Mouse (Mus musculus): ENCODE data around the gene Hsd3b7. TPM values are rescaled to one million over a fixed set of nuclear protein-coding genes. Genes with fewer than 3 reads are reported as not detected.

Gene Hsd3b7
- total and polyA plus RNA-seq, 2 experiments from 2014 or later, result 8.4 TPM

- H3K27me3 ChIP-seq (ENCODE audit: insufficient read depth, low read length), result no peaks in the 10 kb centered on the region
- H3K27ac ChIP-seq (ENCODE audit: low read depth, low read length), result no peak overlapping the region; the same call in 1 of the 2 replicates
- TF ChIP-seq CTCF (IDR thresholded peaks at IDR 0.05; ENCODE audit: low read depth), result no peak
- H3K36me3 ChIP-seq (ENCODE audit: insufficient read depth), result peaks cover 44% of the 10 kb centered on the region
- no peak overlapping the region for H3K4me3 ChIP-seq (ENCODE audit: low read depth, low read length)
- H3K4me2 ChIP-seq (ENCODE audit: low read depth), result no peak overlapping the region
- H3K9me3 ChIP-seq (ENCODE audit: low read length), result no peaks in the 10 kb centered on the region
- H3K4me1 ChIP-seq (ENCODE audit: insufficient read depth), result no peaks in the 10 kb centered on the region
- no peak for ATAC-seq
- 87% methylated on average over 15 of the region's 15 CpGs for WGBS
- 0 out of 2 replicates have a peak overlapping the region, but pooled peaks have one; percentile 1 for H3K9ac ChIP-seq
- DNase-seq, result no peak
Observed at GRCm38 (mm10) chr7:127815116-127815665, 14.8 kb downstream of the Hsd3b7 start.

- DNase-seq, result no peak
- ATAC-seq, result peak; percentile 55
- Histone ChIP-seq H3K4me3 (ENCODE audit: low read depth, low read length) (no peak overlapping the region), H3K36me3 (ENCODE audit: insufficient read depth) (peaks cover 34% of the 10 kb centered on the region), H3K9me3 (ENCODE audit: low read length) (no peaks in the 10 kb centered on the region), H3K9ac (0 out of 2 replicates have a peak overlapping the region, but pooled peaks have one; percentile 1), H3K27ac (ENCODE audit: low read depth, low read length) (peak overlapping the region; percentile 40; the same call in 1 of the 2 replicates), H3K4me1 (ENCODE audit: insufficient read depth) (no peaks in the 10 kb centered on the region), H3K4me2 (ENCODE audit: low read depth) (no peak overlapping the region), H3K27me3 (ENCODE audit: insufficient read depth, low read length) (no peaks in the 10 kb centered on the region)
- 65% methylated on average over 15 of the region's 15 CpGs for WGBS
- peak; percentile 45 for TF ChIP-seq CTCF (IDR thresholded peaks at IDR 0.05; ENCODE audit: low read depth)
Observed at GRCm38 (mm10) chr7:127815954-127816821, 15.8 kb downstream of the Hsd3b7 start.

- ATAC-seq, result no peak
- H3K4me1 ChIP-seq (ENCODE audit: insufficient read depth), result no peaks in the 10 kb centered on the region
- no peak overlapping the region for H3K4me3 ChIP-seq (ENCODE audit: low read depth, low read length)
- no peak for DNase-seq
- peaks cover 26% of the 10 kb centered on the region for H3K36me3 ChIP-seq (ENCODE audit: insufficient read depth)
- WGBS, result 92% methylated on average over 7 of the region's 7 CpGs
- no peak overlapping the region for H3K9ac ChIP-seq
- no peak overlapping the region for H3K4me2 ChIP-seq (ENCODE audit: low read depth)
- H3K9me3 ChIP-seq (ENCODE audit: low read length), result no peaks in the 10 kb centered on the region
- no peaks in the 10 kb centered on the region for H3K27me3 ChIP-seq (ENCODE audit: insufficient read depth, low read length)
- H3K27ac ChIP-seq (ENCODE audit: low read depth, low read length), result no peak overlapping the region
- TF ChIP-seq CTCF (IDR thresholded peaks at IDR 0.05; ENCODE audit: low read depth), result no peak
Observed at GRCm38 (mm10) chr7:127817053-127817452, 16.6 kb downstream of the Hsd3b7 start.

DNA sequence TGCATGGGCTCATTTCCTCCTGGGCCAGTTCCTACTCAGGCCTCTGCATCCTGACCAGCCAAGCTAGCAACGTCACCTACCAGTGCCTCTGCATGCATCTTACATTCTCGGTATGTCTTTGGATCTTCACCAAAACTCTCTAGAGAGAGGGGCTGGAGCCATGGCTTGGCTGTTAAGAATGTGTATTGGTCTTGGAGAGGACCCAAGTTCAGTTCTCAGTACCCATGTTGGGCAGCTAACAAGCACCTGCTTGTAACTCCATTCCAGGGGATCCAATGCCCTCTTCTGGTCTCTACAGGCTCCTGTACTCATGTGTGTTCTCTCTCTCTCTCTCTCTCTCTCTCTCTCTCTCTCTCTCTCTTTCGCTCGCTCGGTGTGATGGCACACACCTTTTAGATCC is 17.4 kb downstream of the Hsd3b7 start:
- H3K27me3 ChIP-seq (ENCODE audit: insufficient read depth, low read length), result no peaks in the 10 kb centered on the region
- no peaks in the 10 kb centered on the region for H3K9me3 ChIP-seq (ENCODE audit: low read length)
- peaks cover 20% of the 10 kb centered on the region for H3K36me3 ChIP-seq (ENCODE audit: insufficient read depth)
- 78% methylated on average over 5 of the region's 5 CpGs for WGBS
- H3K27ac ChIP-seq (ENCODE audit: low read depth, low read length), result no peak overlapping the region
- H3K9ac ChIP-seq, result no peak overlapping the region
- H3K4me2 ChIP-seq (ENCODE audit: low read depth), result no peak overlapping the region
- no peak overlapping the region for H3K4me3 ChIP-seq (ENCODE audit: low read depth, low read length)
- DNase-seq, result no peak
- no peak for ATAC-seq
- no peak for TF ChIP-seq CTCF (IDR thresholded peaks at IDR 0.05; ENCODE audit: low read depth)
- 0 out of 2 replicates have a peak, but pooled peaks cover 1% of the 10 kb centered on the region for H3K4me1 ChIP-seq (ENCODE audit: insufficient read depth)

GRCm38 (mm10) chr7:127820836-127821509 is 20.6 kb downstream of the Hsd3b7 start:
- H3K27me3 ChIP-seq (ENCODE audit: insufficient read depth, low read length), result no peaks in the 10 kb centered on the region
- no peak overlapping the region for H3K27ac ChIP-seq (ENCODE audit: low read depth, low read length)
- no peak for TF ChIP-seq CTCF (IDR thresholded peaks at IDR 0.05; ENCODE audit: low read depth)
- ATAC-seq, result no peak
- 0 out of 2 replicates have a peak, but pooled peaks cover 8% of the 10 kb centered on the region for H3K4me1 ChIP-seq (ENCODE audit: insufficient read depth)
- no peak overlapping the region for H3K4me3 ChIP-seq (ENCODE audit: low read depth, low read length)
- H3K9me3 ChIP-seq (ENCODE audit: low read length), result no peaks in the 10 kb centered on the region
- DNase-seq, result no peak
- H3K36me3 ChIP-seq (ENCODE audit: insufficient read depth), result peaks cover 4% of the 10 kb centered on the region; the same call in 1 of the 2 replicates
- WGBS, result 81% methylated on average over 13 of the region's 13 CpGs
- H3K4me2 ChIP-seq (ENCODE audit: low read depth), result no peak overlapping the region
- H3K9ac ChIP-seq, result no peak overlapping the region

GRCm38 (mm10) chr7:127822494-127822893 is 22.1 kb downstream of the Hsd3b7 start:
- Histone ChIP-seq H3K9ac (no peak overlapping the region), H3K27me3 (ENCODE audit: insufficient read depth, low read length) (no peaks in the 10 kb centered on the region), H3K4me3 (ENCODE audit: low read depth, low read length) (no peak overlapping the region), H3K4me2 (ENCODE audit: low read depth) (0 out of 2 replicates have a peak overlapping the region, but pooled peaks have one; percentile 70), H3K27ac (ENCODE audit: low read depth, low read length) (no peak overlapping the region), H3K36me3 (ENCODE audit: insufficient read depth) (peaks cover 2% of the 10 kb centered on the region; the same call in 1 of the 2 replicates), H3K4me1 (ENCODE audit: insufficient read depth) (0 out of 2 replicates have a peak, but pooled peaks cover 8% of the 10 kb centered on the region), H3K9me3 (ENCODE audit: low read length) (no peaks in the 10 kb centered on the region)
- TF ChIP-seq CTCF (IDR thresholded peaks at IDR 0.05; ENCODE audit: low read depth), result no peak
- DNase-seq, result no peak
- no peak for ATAC-seq
- 84% methylated on average over 3 of the region's 3 CpGs for WGBS

All from forebrain, postnatal 0 days (tissue).